Mouse (Mus musculus): ENCODE results near the gene Adcy5.
A peak's percentile ranks its signal among the peaks of the same experiment; 100 is the strongest.

GRCm38 (mm10) chr16:35156306-35156695, 1.6 kb downstream of the Adcy5 start:
- peak; percentile 68 for TF ChIP-seq CTCF (IDR thresholded peaks at IDR 0.05)
- no peak for TF ChIP-seq POLR2A (IDR thresholded peaks at IDR 0.05; ENCODE audit: insufficient read depth, low read depth, low read length)
- no peak for TF ChIP-seq EP300 (IDR thresholded peaks at IDR 0.05; ENCODE audit: insufficient read depth, low read depth, low read length)
